Mouse (Mus musculus): ENCODE measurements at regions not wholly inside any gene's neighbourhood (a gene's known extent, or its start where the extent isn't known, plus 50 kb on each side); places are given as distances from the start of the nearest gene placed in this dataset.

GRCm38 (mm10) chr15:92994191-92994671, 280.7 kb downstream of the Gxylt1 start:
- no peak for TF ChIP-seq CTCF (IDR thresholded peaks at IDR 0.05; ENCODE audit: control insufficient read depth, insufficient read depth, insufficient replicate concordance, low read depth, low read length)
- TF ChIP-seq POLR2A (IDR thresholded peaks at IDR 0.05; ENCODE audit: control insufficient read depth, low read depth, low read length), result no peak
